Mouse (Mus musculus): ENCODE results near the gene Gm10135.

DNA sequence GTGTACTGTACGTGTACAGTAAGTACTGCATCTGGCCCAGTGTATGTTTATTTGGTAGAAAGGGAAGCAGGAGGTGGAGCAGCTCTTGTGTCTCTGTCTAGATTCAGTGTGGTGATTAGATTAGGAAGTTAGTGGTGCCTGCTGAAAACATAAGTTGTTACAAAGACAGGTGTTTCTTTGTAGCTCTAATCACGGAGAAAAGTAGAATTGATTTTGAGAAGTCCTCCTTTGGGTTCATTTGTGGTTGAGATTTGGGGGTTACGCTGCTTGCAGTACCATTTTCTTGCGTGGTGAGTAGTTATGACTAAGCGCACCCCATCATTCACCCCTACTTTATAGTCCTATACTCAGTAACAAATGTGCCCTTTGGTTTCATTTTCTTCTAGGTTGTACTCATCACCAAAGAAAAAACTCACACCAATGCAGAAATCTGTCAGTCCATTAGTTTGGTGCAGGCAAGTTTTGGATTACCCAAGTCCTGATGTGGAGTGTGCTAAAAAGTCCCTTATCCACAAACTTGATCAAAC lies 33.5 kb downstream of the Gm10135 start:
- TF ChIP-seq CTCF (conservative IDR thresholded peaks at IDR 0.05 in 1 of 2, IDR thresholded peaks at IDR 0.05 in 1 of 2; ENCODE audit: low read depth in 2 of 2, low read length in 2 of 2) (no peak), EP300 (IDR thresholded peaks at IDR 0.05; ENCODE audit: low read length) (no peak), MAFK (IDR thresholded peaks at IDR 0.05; ENCODE audit: insufficient replicate concordance, low read length) (no peak), ETS1 (conservative IDR thresholded peaks at IDR 0.05; ENCODE audit: low read depth, low read length) (no peak), POLR2A (IDR thresholded peaks at IDR 0.05; ENCODE audit: low read depth, low read length) (no peak), BHLHE40 (IDR thresholded peaks at IDR 0.05; ENCODE audit: low read depth, low read length) (no peak), USF2 (conservative IDR thresholded peaks at IDR 0.05; ENCODE audit: low read depth, low read length) (no peak), HCFC1 (IDR thresholded peaks at IDR 0.05; ENCODE audit: low read depth, low read length) (no peak), NRF1 (IDR thresholded peaks at IDR 0.05; ENCODE audit: low read depth, low read length) (no peak), POLR2AphosphoS2 (IDR thresholded peaks at IDR 0.05; ENCODE audit: low read depth, low read length) (no peak), ZNF384 (IDR thresholded peaks at IDR 0.05; ENCODE audit: low read depth, low read length) (no peak), RCOR1 (conservative IDR thresholded peaks at IDR 0.05; ENCODE audit: low read depth, low read length) (no peak)
